Mouse (Mus musculus): Measurements from ENCODE around the gene Egln1. TPM values are rescaled to one million over a fixed set of nuclear protein-coding genes. Genes with fewer than 3 reads are reported as not detected.
A peak's percentile ranks its signal among the peaks of the same experiment; 100 is the strongest.

Egln1 gene
- polyA plus RNA-seq, 1 experiment from 2014 or later, result 7.7 TPM

- no peak for ATAC-seq
- no peaks in the 10 kb centered on the region for H3K4me1 ChIP-seq (ENCODE audit: insufficient read depth, low read depth, low read length)
- H3K9ac ChIP-seq (replicated peaks; ENCODE audit: low read depth), result no peak overlapping the region
- no peaks in the 10 kb centered on the region for H3K9me3 ChIP-seq (ENCODE audit: low read length)
- TF ChIP-seq EP300 (IDR thresholded peaks at IDR 0.05) (no peak), CTCF (IDR thresholded peaks at IDR 0.05) (peak; percentile 40)
- H3K36me3 ChIP-seq (ENCODE audit: insufficient read depth, low read length), result peaks cover 53% of the 10 kb centered on the region
- DNase-seq (ENCODE audit: low spot score), result no peak
- WGBS, result 93% methylated on average over 4 of the region's 5 CpGs
- no peak overlapping the region for H3K4me2 ChIP-seq (replicated peaks; ENCODE audit: low read depth, low read length)
- no peaks in the 10 kb centered on the region for H3K27me3 ChIP-seq (replicated peaks; ENCODE audit: insufficient read depth, low read length)
- H3K27ac ChIP-seq (ENCODE audit: low read length), result no peak overlapping the region
- no peak overlapping the region for H3K4me3 ChIP-seq (ENCODE audit: low read depth, low read length)
Observed at GRCm38 (mm10) chr8:124888385-124888784, 60.7 kb downstream of the Egln1 start.

GRCm38 (mm10) chr8:124878946-124879526 is 70.1 kb downstream of the Egln1 start:
- no peak for TF ChIP-seq EP300 (IDR thresholded peaks at IDR 0.05)
- TF ChIP-seq CTCF (IDR thresholded peaks at IDR 0.05), result no peak
- WGBS, result 62% methylated on average over 10 of the region's 10 CpGs
- Histone ChIP-seq H3K9me3 (ENCODE audit: low read length) (no peaks in the 10 kb centered on the region), H3K4me3 (ENCODE audit: low read depth, low read length) (no peak overlapping the region), H3K27me3 (replicated peaks; ENCODE audit: insufficient read depth, low read length) (no peaks in the 10 kb centered on the region), H3K4me2 (replicated peaks; ENCODE audit: low read depth, low read length) (no peak overlapping the region), H3K9ac (replicated peaks; ENCODE audit: low read depth) (no peak overlapping the region), H3K27ac (ENCODE audit: low read length) (no peak overlapping the region), H3K4me1 (ENCODE audit: insufficient read depth, low read depth, low read length) (no peaks in the 10 kb centered on the region), H3K36me3 (ENCODE audit: insufficient read depth, low read length) (peaks cover 58% of the 10 kb centered on the region)
- DNase-seq (ENCODE audit: low spot score) (no peak), ATAC-seq (no peak)

GRCm38 (mm10) chr8:124878141-124878540 is 71.0 kb downstream of the Egln1 start:
- H3K27ac ChIP-seq (ENCODE audit: low read length), result no peak overlapping the region
- WGBS, result 90% methylated on average over 5 of the region's 5 CpGs
- TF ChIP-seq EP300 (IDR thresholded peaks at IDR 0.05) (no peak), CTCF (IDR thresholded peaks at IDR 0.05) (no peak)
- no peak overlapping the region for H3K4me3 ChIP-seq (ENCODE audit: low read depth, low read length)
- H3K4me2 ChIP-seq (replicated peaks; ENCODE audit: low read depth, low read length), result no peak overlapping the region
- ATAC-seq (no peak), DNase-seq (ENCODE audit: low spot score) (no peak)
- peaks cover 56% of the 10 kb centered on the region for H3K36me3 ChIP-seq (ENCODE audit: insufficient read depth, low read length)
- no peaks in the 10 kb centered on the region for H3K4me1 ChIP-seq (ENCODE audit: insufficient read depth, low read depth, low read length)
- H3K9me3 ChIP-seq (ENCODE audit: low read length), result no peaks in the 10 kb centered on the region
- H3K27me3 ChIP-seq (replicated peaks; ENCODE audit: insufficient read depth, low read length), result no peaks in the 10 kb centered on the region
- H3K9ac ChIP-seq (replicated peaks; ENCODE audit: low read depth), result no peak overlapping the region

GRCm38 (mm10) chr8:124872690-124873089 is 76.4 kb downstream of the Egln1 start:
- Histone ChIP-seq H3K4me2 (replicated peaks; ENCODE audit: low read depth, low read length) (no peak overlapping the region), H3K36me3 (ENCODE audit: insufficient read depth, low read length) (peaks cover 30% of the 10 kb centered on the region; the same call in 1 of the 2 replicates), H3K9ac (replicated peaks; ENCODE audit: low read depth) (no peak overlapping the region), H3K9me3 (ENCODE audit: low read length) (no peaks in the 10 kb centered on the region), H3K27ac (ENCODE audit: low read length) (no peak overlapping the region), H3K27me3 (replicated peaks; ENCODE audit: insufficient read depth, low read length) (no peaks in the 10 kb centered on the region), H3K4me3 (ENCODE audit: low read depth, low read length) (no peak overlapping the region), H3K4me1 (ENCODE audit: insufficient read depth, low read depth, low read length) (no peaks in the 10 kb centered on the region; the same call in 1 of the 2 replicates)
- ATAC-seq (peak; percentile 80), DNase-seq (ENCODE audit: low spot score) (peak; percentile 63)
- WGBS, result 65% methylated on average over 5 of the region's 5 CpGs
- TF ChIP-seq EP300 (IDR thresholded peaks at IDR 0.05) (no peak), CTCF (IDR thresholded peaks at IDR 0.05) (no peak)

- H3K27ac ChIP-seq (ENCODE audit: low read length), result no peak overlapping the region
- no peak overlapping the region for H3K4me3 ChIP-seq (ENCODE audit: low read depth, low read length)
- H3K9ac ChIP-seq (replicated peaks; ENCODE audit: low read depth), result no peak overlapping the region
- no peaks in the 10 kb centered on the region for H3K9me3 ChIP-seq (ENCODE audit: low read length)
- TF ChIP-seq EP300 (IDR thresholded peaks at IDR 0.05) (no peak), CTCF (IDR thresholded peaks at IDR 0.05) (no peak)
- 90% methylated on average over 7 of the region's 7 CpGs for WGBS
- ATAC-seq (0 out of 2 replicates have a peak, but pooled peaks have one; percentile 9), DNase-seq (ENCODE audit: low spot score) (no peak)
- H3K36me3 ChIP-seq (ENCODE audit: insufficient read depth, low read length), result peaks cover 30% of the 10 kb centered on the region; the same call in 1 of the 2 replicates
- H3K4me2 ChIP-seq (replicated peaks; ENCODE audit: low read depth, low read length), result no peak overlapping the region
- H3K4me1 ChIP-seq (ENCODE audit: insufficient read depth, low read depth, low read length), result no peaks in the 10 kb centered on the region; the same call in 1 of the 2 replicates
- H3K27me3 ChIP-seq (replicated peaks; ENCODE audit: insufficient read depth, low read length), result no peaks in the 10 kb centered on the region
Observed at GRCm38 (mm10) chr8:124872081-124872480, 77.0 kb downstream of the Egln1 start.

- Histone ChIP-seq H3K27ac (ENCODE audit: low read length) (no peak overlapping the region), H3K4me1 (ENCODE audit: insufficient read depth, low read depth, low read length) (peaks cover under 1% of the 10 kb centered on the region; the same call in 1 of the 2 replicates), H3K9ac (replicated peaks; ENCODE audit: low read depth) (no peak overlapping the region), H3K9me3 (ENCODE audit: low read length) (no peaks in the 10 kb centered on the region), H3K4me2 (replicated peaks; ENCODE audit: low read depth, low read length) (no peak overlapping the region), H3K27me3 (replicated peaks; ENCODE audit: insufficient read depth, low read length) (no peaks in the 10 kb centered on the region), H3K4me3 (ENCODE audit: low read depth, low read length) (no peak overlapping the region), H3K36me3 (ENCODE audit: insufficient read depth, low read length) (peaks cover 30% of the 10 kb centered on the region; the same call in 1 of the 2 replicates)
- DNase-seq (ENCODE audit: low spot score) (no peak), ATAC-seq (no peak)
- WGBS, result 90% methylated on average over 7 of the region's 7 CpGs
- TF ChIP-seq CTCF (IDR thresholded peaks at IDR 0.05) (no peak), EP300 (IDR thresholded peaks at IDR 0.05) (no peak)
Observed at GRCm38 (mm10) chr8:124871474-124871873, 77.7 kb downstream of the Egln1 start.

Data from lung, postnatal 0 days (tissue).